Mouse (Mus musculus): ENCODE measurements around the gene Ppp2r3a.

GRCm38 (mm10) chr9:101160092-101160491 is 91.5 kb downstream of the Ppp2r3a start:
- no peak for TF ChIP-seq CTCF (IDR thresholded peaks at IDR 0.05; ENCODE audit: low read depth, low read length)
- no peak for TF ChIP-seq POLR2A (IDR thresholded peaks at IDR 0.05; ENCODE audit: extremely low read depth, insufficient read depth, low read length)

All from liver, adult 2 months (tissue).